Mouse (Mus musculus): ENCODE results near the gene Nme7.

The Nme7 gene

GRCm38 (mm10) chr1:164482833-164483232 is 178.9 kb downstream of the Nme7 start:
- no peak for ATAC-seq (ENCODE audit: insufficient number of reproducible peaks, low FRiP score, low TSS enrichment)

- no peak for ATAC-seq (ENCODE audit: insufficient number of reproducible peaks, low FRiP score, low TSS enrichment)
Observed at GRCm38 (mm10) chr1:164483728-164484127, 179.8 kb downstream of the Nme7 start.

Data from cerebellum, adult (tissue).